Mouse (Mus musculus) lung, postnatal 0 days (tissue): ENCODE results near the gene Cep250. TPM values are rescaled to one million over a fixed set of nuclear protein-coding genes. Genes with fewer than 3 reads are reported as not detected.
A peak's percentile ranks its signal among the peaks of the same experiment; 100 is the strongest.

ENCODE experiments used
- ATAC-seq: fragments of 200-750 bp; cut with Nextera tagmentation; 2 replicates; pipeline ENCODE4 v1.8.0; 2017; ENCODE audit warnings: moderate library complexity
- DNase-seq: peaks from one replicate; pipeline ENCODE4 v3.0.0-alpha.2; 2016; ENCODE audit warnings: low spot score
- H3K27ac ChIP-seq: fragments of 300-500 bp; sonication (generic); 2 replicates; pipeline ENCODE4 v1.5.1; 2014; ENCODE audit warnings: antibody characterized with exemption, mild to moderate bottlenecking, low read length, mixed read lengths
- H3K27me3 ChIP-seq: fragments of 300-500 bp; sonication (generic); replicated peaks from 2 replicates; pipeline ENCODE4 v1.6.1; 2014; ENCODE audit warnings: low read length, mixed read lengths; ENCODE audit not compliant: insufficient read depth
- H3K36me3 ChIP-seq: fragments of 300-500 bp; sonication (generic); 2 replicates; pipeline ENCODE4 v1.6.1; 2014; ENCODE audit warnings: low read length, mixed read lengths; ENCODE audit not compliant: insufficient read depth
- H3K4me1 ChIP-seq: fragments of 300-500 bp; sonication (generic); 2 replicates; pipeline ENCODE4 v1.6.1; 2014; ENCODE audit warnings: antibody characterized with exemption, low read depth, low read length, mixed read lengths; ENCODE audit not compliant: insufficient read depth
- H3K4me2 ChIP-seq: fragments of 300-500 bp; sonication (generic); replicated peaks from 2 replicates; pipeline ENCODE4 v1.6.1; 2014; ENCODE audit warnings: low read depth, mild to moderate bottlenecking, low read length, moderate library complexity, mixed read lengths
- H3K4me3 ChIP-seq: fragments of 300-500 bp; sonication (generic); 2 replicates; pipeline ENCODE4 v1.5.1; 2014; ENCODE audit warnings: low read depth, low read length
- H3K9ac ChIP-seq: fragments of 300-500 bp; sonication (generic); replicated peaks from 2 replicates; pipeline ENCODE4 v1.6.1; 2014; ENCODE audit warnings: low read depth, mild to moderate bottlenecking
- H3K9me3 ChIP-seq: fragments of 300-500 bp; sonication (generic); 2 replicates; pipeline ENCODE4 v1.6.1; 2016; ENCODE audit warnings: low read length, mixed read lengths
- CTCF ChIP-seq: IDR thresholded peaks from 2 replicates; pipeline ENCODE4 v1.5.1; 2016; ENCODE audit warnings: antibody characterized with exemption, mild to moderate bottlenecking
- EP300 ChIP-seq: IDR thresholded peaks from 2 replicates; pipeline ENCODE4 v1.6.1; 2016; ENCODE audit warnings: antibody characterized with exemption, mild to moderate bottlenecking, control low read depth
- WGBS: fragments of 180-500 bp; shearing (Covaris S2); extraction: QIAGEN DNeasy Blood & Tissue Kit; methylation state at CpG from one replicate; pipeline ENCODE4 v1.1.7; 2014; 5-methylcytosine and 5-hydroxymethylcytosine counted together
- polyA plus RNA-seq: library from polyadenylated mRNA; unstranded; fragments of >200 nt; fragmentation: Nextera tagmentation; extraction: Ambion mirVana; gene quantifications from 2 replicates; pipeline ENCODE4 v1.2.1, GENCODE M21; 2015

Gene Cep250
- polyA plus RNA-seq, 1 experiment from 2014 or later = 6.6 TPM

- no peaks in the 10 kb centered on the region for H3K9me3 ChIP-seq
- no peaks in the 10 kb centered on the region for H3K27me3 ChIP-seq
- ATAC-seq (peak; percentile 73), DNase-seq (peak; percentile 53)
- no peak overlapping the region for H3K9ac ChIP-seq
- H3K4me3 ChIP-seq = no peak overlapping the region
- WGBS = 69% methylated on average over 5 of the region's 5 CpGs
- no peaks in the 10 kb centered on the region for H3K4me1 ChIP-seq
- H3K36me3 ChIP-seq = peaks cover 26% of the 10 kb centered on the region
- TF ChIP-seq EP300 (no peak), CTCF (no peak)
- H3K4me2 ChIP-seq = no peak overlapping the region
- H3K27ac ChIP-seq = no peak overlapping the region; the same call in 1 of the 2 replicates
Observed at GRCm38 (mm10) chr2:155979328-155979991, 23.2 kb downstream of the Cep250 start.

GRCm38 (mm10) chr2:155985776-155986175, 29.5 kb downstream of the Cep250 start:
- no peak overlapping the region for H3K27ac ChIP-seq
- DNase-seq = no peak
- TF ChIP-seq CTCF = no peak
- no peak for TF ChIP-seq EP300
- H3K4me2 ChIP-seq = no peak overlapping the region
- no peaks in the 10 kb centered on the region for H3K9me3 ChIP-seq
- no peaks in the 10 kb centered on the region for H3K4me1 ChIP-seq
- peaks cover 41% of the 10 kb centered on the region for H3K36me3 ChIP-seq
- 91% methylated on average over 7 of the region's 7 CpGs for WGBS
- no peak for ATAC-seq
- H3K9ac ChIP-seq = no peak overlapping the region
- no peak overlapping the region for H3K4me3 ChIP-seq
- no peaks in the 10 kb centered on the region for H3K27me3 ChIP-seq

- TF ChIP-seq CTCF (no peak), EP300 (no peak)
- H3K27ac ChIP-seq = no peak overlapping the region
- no peaks in the 10 kb centered on the region for H3K4me1 ChIP-seq
- H3K9me3 ChIP-seq = no peaks in the 10 kb centered on the region
- no peak for ATAC-seq
- 98% methylated on average over 6 of the region's 6 CpGs for WGBS
- no peak overlapping the region for H3K4me3 ChIP-seq
- DNase-seq = no peak
- H3K27me3 ChIP-seq = no peaks in the 10 kb centered on the region
- no peak overlapping the region for H3K9ac ChIP-seq
- peaks cover 42% of the 10 kb centered on the region for H3K36me3 ChIP-seq
- H3K4me2 ChIP-seq = no peak overlapping the region
Observed at GRCm38 (mm10) chr2:155987131-155987530, 30.9 kb downstream of the Cep250 start.

GRCm38 (mm10) chr2:155989085-155989484, 32.8 kb downstream of the Cep250 start:
- TF ChIP-seq EP300 = no peak
- no peak for TF ChIP-seq CTCF
- H3K36me3 ChIP-seq = peaks cover 31% of the 10 kb centered on the region
- H3K9ac ChIP-seq = no peak overlapping the region
- no peak overlapping the region for H3K4me3 ChIP-seq
- ATAC-seq (no peak), DNase-seq (no peak)
- no peak overlapping the region for H3K27ac ChIP-seq
- WGBS = 62% methylated on average over 4 of the region's 4 CpGs
- H3K9me3 ChIP-seq = no peaks in the 10 kb centered on the region
- H3K4me1 ChIP-seq = no peaks in the 10 kb centered on the region
- H3K27me3 ChIP-seq = no peaks in the 10 kb centered on the region
- no peak overlapping the region for H3K4me2 ChIP-seq

- no peaks in the 10 kb centered on the region for H3K9me3 ChIP-seq
Observed at GRCm38 (mm10) chr2:155991151-155991550, 34.9 kb downstream of the Cep250 start.

GRCm38 (mm10) chr2:155991863-155992321, 35.6 kb downstream of the Cep250 start:
- Histone ChIP-seq H3K9ac (no peak overlapping the region), H3K9me3 (no peaks in the 10 kb centered on the region), H3K4me2 (no peak overlapping the region), H3K27ac (peak overlapping the region; percentile 14; the same call in 1 of the 2 replicates), H3K4me3 (no peak overlapping the region), H3K4me1 (no peaks in the 10 kb centered on the region), H3K36me3 (peaks cover 21% of the 10 kb centered on the region; the same call in 1 of the 2 replicates), H3K27me3 (no peaks in the 10 kb centered on the region)
- WGBS = 58% methylated on average over 14 of the region's 14 CpGs
- DNase-seq (peak; percentile 84), ATAC-seq (peak; percentile 90)
- TF ChIP-seq EP300 (no peak), CTCF (peak; percentile 39)

More at GRCm38 (mm10) chr2:155991151-155991550, 34.9 kb downstream of the Cep250 start:
- Histone ChIP-seq H3K9ac (no peak overlapping the region), H3K4me1 (no peaks in the 10 kb centered on the region), H3K4me3 (no peak overlapping the region), H3K27ac (no peak overlapping the region), H3K27me3 (no peaks in the 10 kb centered on the region), H3K4me2 (no peak overlapping the region), H3K36me3 (peaks cover 16% of the 10 kb centered on the region; the same call in 1 of the 2 replicates)
- 69% methylated on average over 10 of the region's 10 CpGs for WGBS
- DNase-seq (no peak), ATAC-seq (no peak)
- TF ChIP-seq EP300 (no peak), CTCF (no peak)
